Mouse (Mus musculus): ENCODE measurements at regions not wholly inside any gene's neighbourhood (a gene's known extent, or its start where the extent isn't known, plus 50 kb on each side); places are given as distances from the start of the nearest gene placed in this dataset.

DNA sequence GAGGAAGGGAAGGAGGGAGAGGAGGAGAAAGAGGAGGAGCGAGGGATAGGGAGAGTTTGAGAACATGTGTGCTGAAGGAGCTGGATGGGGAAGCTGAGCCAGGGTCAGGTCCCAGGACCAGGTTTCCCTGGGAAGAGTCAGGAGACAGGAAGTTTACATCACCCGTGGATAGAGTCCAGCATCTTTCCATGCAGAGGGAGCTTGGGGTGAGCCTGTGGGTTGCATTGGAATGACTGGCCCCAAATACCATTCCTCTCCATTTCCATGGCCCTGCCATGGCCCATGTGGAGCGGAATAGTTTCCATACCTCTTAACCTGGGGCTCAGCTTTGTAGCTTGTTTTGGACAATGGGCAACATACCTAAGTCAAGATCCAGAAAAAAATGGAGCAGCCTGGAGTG lies 474.8 kb downstream of the Rps24 start:
- no peak overlapping the region for H3K4me3 ChIP-seq (ENCODE audit: control insufficient read depth in 1 of 2, insufficient read depth in 1 of 2, low read depth in 1 of 2, low read length in 2 of 2)
- H3K9me3 ChIP-seq (ENCODE audit: control insufficient read depth, low read length), result no peaks in the 10 kb centered on the region
- no peak for ATAC-seq (ENCODE audit: insufficient number of reproducible peaks, insufficient read depth, low FRiP score, low read depth)
- H3K27me3 ChIP-seq (ENCODE audit: control insufficient read depth, insufficient read depth, low read length), result no peaks in the 10 kb centered on the region; the same call in 1 of the 2 replicates
- 80% methylated on average over 3 of the region's 3 CpGs for WGBS
- no peak overlapping the region for H3K9ac ChIP-seq (ENCODE audit: low read length)
- no peaks in the 10 kb centered on the region for H3K36me3 ChIP-seq (ENCODE audit: control insufficient read depth, insufficient read depth, low read length)
- H3K4me2 ChIP-seq (ENCODE audit: low read length), result no peak overlapping the region
- H3K4me1 ChIP-seq (ENCODE audit: control insufficient read depth in 2 of 2, insufficient read depth in 2 of 2, low read length in 2 of 2), result no peaks in the 10 kb centered on the region; a peak in 1 of 4 replicates
- H3K27ac ChIP-seq (replicated peaks in 1 of 2; ENCODE audit: control insufficient read depth in 1 of 2, insufficient read depth in 1 of 2, low read depth in 2 of 2, low read length in 2 of 2), result no peak overlapping the region

DNA sequence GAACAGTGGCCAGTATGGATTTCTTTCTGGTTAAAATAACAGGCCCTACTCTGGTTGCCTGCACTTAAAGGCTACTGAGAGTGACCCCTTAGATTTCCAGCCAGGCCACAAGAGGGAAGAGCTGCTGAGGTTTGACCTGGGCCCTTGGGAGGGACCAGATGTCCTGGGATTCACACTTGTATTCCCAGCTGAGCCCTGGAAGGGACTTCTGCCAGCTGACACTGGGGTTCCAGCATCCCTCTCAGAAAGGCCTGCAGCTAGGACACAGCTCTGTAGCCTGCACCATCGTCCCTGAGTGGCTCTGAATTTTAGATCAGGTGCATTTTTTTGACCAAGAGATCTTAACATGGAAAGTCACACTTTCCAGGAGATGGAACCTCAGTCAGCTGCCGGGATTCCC lies 482.7 kb downstream of the Rps24 start:
- H3K4me1 ChIP-seq (ENCODE audit: control insufficient read depth in 2 of 2, insufficient read depth in 2 of 2, low read length in 2 of 2), result no peaks in the 10 kb centered on the region
- H3K4me2 ChIP-seq (ENCODE audit: low read length), result no peak overlapping the region
- no peak overlapping the region for H3K4me3 ChIP-seq (ENCODE audit: control insufficient read depth in 1 of 2, insufficient read depth in 1 of 2, low read depth in 1 of 2, low read length in 2 of 2)
- H3K9ac ChIP-seq (ENCODE audit: low read length), result no peak overlapping the region
- no peak overlapping the region for H3K27ac ChIP-seq (replicated peaks in 1 of 2; ENCODE audit: control insufficient read depth in 1 of 2, insufficient read depth in 1 of 2, low read depth in 2 of 2, low read length in 2 of 2)
- no peaks in the 10 kb centered on the region for H3K36me3 ChIP-seq (ENCODE audit: control insufficient read depth, insufficient read depth, low read length)
- no peak for ATAC-seq (ENCODE audit: insufficient number of reproducible peaks, insufficient read depth, low FRiP score, low read depth)
- 69% methylated on average over 2 of the region's 2 CpGs for WGBS
- no peaks in the 10 kb centered on the region for H3K27me3 ChIP-seq (ENCODE audit: control insufficient read depth, insufficient read depth, low read length)
- no peaks in the 10 kb centered on the region for H3K9me3 ChIP-seq (ENCODE audit: control insufficient read depth, low read length)

DNA sequence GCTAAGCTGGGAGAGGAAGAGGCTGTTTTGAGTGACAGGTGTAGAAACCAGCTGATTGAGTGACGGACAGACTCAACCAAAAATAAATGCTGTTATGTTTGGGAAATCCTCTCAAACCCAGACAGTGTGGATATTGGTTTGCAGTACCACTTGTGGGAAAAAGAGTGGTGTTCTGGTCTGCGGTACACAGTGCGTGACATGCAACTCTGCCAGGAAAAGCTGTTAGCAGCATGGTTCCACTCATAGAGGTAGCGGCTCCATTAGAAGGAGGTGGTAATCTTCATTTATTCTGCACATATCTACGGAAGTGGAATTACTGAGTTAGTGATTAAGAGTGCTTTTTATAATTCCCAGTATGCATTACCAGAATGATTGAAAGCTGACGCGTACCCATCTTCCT lies 485.4 kb downstream of the Rps24 start:
- no peak for ATAC-seq (ENCODE audit: insufficient number of reproducible peaks, insufficient read depth, low FRiP score, low read depth)
- Histone ChIP-seq H3K27ac (replicated peaks in 1 of 2; ENCODE audit: control insufficient read depth in 1 of 2, insufficient read depth in 1 of 2, low read depth in 2 of 2, low read length in 2 of 2) (no peak overlapping the region), H3K9ac (ENCODE audit: low read length) (no peak overlapping the region), H3K4me2 (ENCODE audit: low read length) (no peak overlapping the region), H3K4me1 (ENCODE audit: control insufficient read depth in 2 of 2, insufficient read depth in 2 of 2, low read length in 2 of 2) (no peaks in the 10 kb centered on the region), H3K27me3 (ENCODE audit: control insufficient read depth, insufficient read depth, low read length) (no peaks in the 10 kb centered on the region), H3K9me3 (ENCODE audit: control insufficient read depth, low read length) (no peaks in the 10 kb centered on the region), H3K36me3 (ENCODE audit: control insufficient read depth, insufficient read depth, low read length) (no peaks in the 10 kb centered on the region), H3K4me3 (ENCODE audit: control insufficient read depth in 1 of 2, insufficient read depth in 1 of 2, low read depth in 1 of 2, low read length in 2 of 2) (no peak overlapping the region)
- 78% methylated on average over 7 of the region's 7 CpGs for WGBS

DNA sequence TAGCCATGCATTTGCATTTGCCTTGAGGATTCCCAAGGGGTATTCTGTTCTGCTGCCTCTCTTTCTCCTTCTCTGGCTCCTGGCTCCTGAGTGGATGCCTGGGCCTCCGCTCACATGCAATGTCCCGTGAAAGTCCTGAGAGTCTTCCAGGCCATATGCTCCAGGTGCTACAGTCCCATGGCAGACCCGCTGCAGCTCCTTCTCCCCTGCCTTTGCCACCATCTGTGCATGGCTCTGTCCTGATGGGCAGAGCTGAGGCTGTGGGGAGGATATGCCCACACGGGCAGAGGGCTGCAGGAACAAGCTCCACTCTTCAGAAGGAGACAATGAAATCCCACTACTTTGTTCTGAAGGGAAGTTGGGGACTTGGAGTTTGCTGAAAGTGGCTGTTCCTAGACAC lies 485.9 kb upstream of the Zmiz1 start:
- H3K4me2 ChIP-seq (ENCODE audit: low read length), result no peak overlapping the region
- no peaks in the 10 kb centered on the region for H3K4me1 ChIP-seq (ENCODE audit: control insufficient read depth in 2 of 2, insufficient read depth in 2 of 2, low read length in 2 of 2)
- WGBS, result 80% methylated on average over 4 of the region's 4 CpGs
- ATAC-seq (ENCODE audit: insufficient number of reproducible peaks, insufficient read depth, low FRiP score, low read depth), result no peak
- no peaks in the 10 kb centered on the region for H3K27me3 ChIP-seq (ENCODE audit: control insufficient read depth, insufficient read depth, low read length)
- H3K9me3 ChIP-seq (ENCODE audit: control insufficient read depth, low read length), result no peaks in the 10 kb centered on the region
- H3K9ac ChIP-seq (ENCODE audit: low read length), result no peak overlapping the region
- no peaks in the 10 kb centered on the region for H3K36me3 ChIP-seq (ENCODE audit: control insufficient read depth, insufficient read depth, low read length)
- H3K4me3 ChIP-seq (ENCODE audit: control insufficient read depth in 1 of 2, insufficient read depth in 1 of 2, low read depth in 1 of 2, low read length in 2 of 2), result no peak overlapping the region
- H3K27ac ChIP-seq (replicated peaks in 1 of 2; ENCODE audit: control insufficient read depth in 1 of 2, insufficient read depth in 1 of 2, low read depth in 2 of 2, low read length in 2 of 2), result no peak overlapping the region

DNA sequence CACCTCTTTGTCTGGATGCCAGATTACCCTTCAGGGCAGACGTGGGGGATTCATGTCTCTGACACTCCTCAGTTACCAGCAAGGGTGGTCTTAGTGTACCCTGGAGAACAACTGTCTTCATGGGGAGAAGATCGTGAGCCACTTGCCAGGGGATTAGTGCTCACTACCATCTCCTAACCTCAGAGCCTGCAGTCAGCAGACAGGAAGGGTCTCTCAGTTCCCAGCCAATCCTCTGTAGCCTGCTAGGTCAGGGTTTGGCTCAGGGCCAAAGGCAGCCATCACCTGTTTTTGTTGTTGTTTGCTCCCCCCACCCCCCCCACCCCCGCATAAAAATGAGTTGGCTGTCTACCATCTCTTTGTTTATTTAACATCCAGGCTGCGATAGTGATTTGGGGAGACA lies 485.4 kb upstream of the Zmiz1 start:
- no peak for ATAC-seq (ENCODE audit: insufficient number of reproducible peaks, insufficient read depth, low FRiP score, low read depth)
- Histone ChIP-seq H3K27me3 (ENCODE audit: control insufficient read depth, insufficient read depth, low read length) (no peaks in the 10 kb centered on the region), H3K9ac (ENCODE audit: low read length) (no peak overlapping the region), H3K36me3 (ENCODE audit: control insufficient read depth, insufficient read depth, low read length) (no peaks in the 10 kb centered on the region), H3K9me3 (ENCODE audit: control insufficient read depth, low read length) (no peaks in the 10 kb centered on the region), H3K27ac (replicated peaks in 1 of 2; ENCODE audit: control insufficient read depth in 1 of 2, insufficient read depth in 1 of 2, low read depth in 2 of 2, low read length in 2 of 2) (no peak overlapping the region), H3K4me2 (ENCODE audit: low read length) (no peak overlapping the region), H3K4me3 (ENCODE audit: control insufficient read depth in 1 of 2, insufficient read depth in 1 of 2, low read depth in 1 of 2, low read length in 2 of 2) (no peak overlapping the region), H3K4me1 (ENCODE audit: control insufficient read depth in 2 of 2, insufficient read depth in 2 of 2, low read length in 2 of 2) (no peaks in the 10 kb centered on the region)
- WGBS, result 52% methylated on average over 4 of the region's 4 CpGs

DNA sequence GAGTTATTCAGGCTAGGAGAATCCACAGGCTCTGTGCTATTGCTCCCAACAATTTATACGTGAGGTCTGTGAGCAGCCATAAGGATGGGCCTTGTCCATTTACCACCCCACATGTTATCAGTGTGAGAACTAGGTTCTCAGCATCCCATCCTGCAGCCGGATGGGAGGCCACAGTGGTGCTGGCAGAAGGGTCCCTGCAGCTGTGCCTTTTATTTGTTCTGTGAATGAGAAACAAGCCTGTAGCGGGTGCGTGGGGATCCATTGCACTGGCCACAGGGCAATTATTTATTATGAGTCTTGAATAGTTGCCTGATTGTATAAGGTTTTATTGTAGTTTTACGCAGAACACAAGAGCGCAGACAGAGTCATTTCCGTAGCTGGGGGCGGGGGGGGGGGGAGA lies 476.5 kb upstream of the Zmiz1 start:
- no peaks in the 10 kb centered on the region for H3K27me3 ChIP-seq (ENCODE audit: control insufficient read depth, insufficient read depth, low read length)
- no peaks in the 10 kb centered on the region for H3K9me3 ChIP-seq (ENCODE audit: control insufficient read depth, low read length)
- H3K27ac ChIP-seq (replicated peaks in 1 of 2; ENCODE audit: control insufficient read depth in 1 of 2, insufficient read depth in 1 of 2, low read depth in 2 of 2, low read length in 2 of 2), result no peak overlapping the region
- no peak overlapping the region for H3K4me2 ChIP-seq (ENCODE audit: low read length)
- no peaks in the 10 kb centered on the region for H3K36me3 ChIP-seq (ENCODE audit: control insufficient read depth, insufficient read depth, low read length)
- no peak overlapping the region for H3K4me3 ChIP-seq (ENCODE audit: control insufficient read depth in 1 of 2, insufficient read depth in 1 of 2, low read depth in 1 of 2, low read length in 2 of 2)
- no peak overlapping the region for H3K9ac ChIP-seq (ENCODE audit: low read length)
- WGBS, result 86% methylated on average over 8 of the region's 8 CpGs
- no peaks in the 10 kb centered on the region for H3K4me1 ChIP-seq (ENCODE audit: control insufficient read depth in 2 of 2, insufficient read depth in 2 of 2, low read length in 2 of 2)
- no peak for ATAC-seq (ENCODE audit: insufficient number of reproducible peaks, insufficient read depth, low FRiP score, low read depth)

DNA sequence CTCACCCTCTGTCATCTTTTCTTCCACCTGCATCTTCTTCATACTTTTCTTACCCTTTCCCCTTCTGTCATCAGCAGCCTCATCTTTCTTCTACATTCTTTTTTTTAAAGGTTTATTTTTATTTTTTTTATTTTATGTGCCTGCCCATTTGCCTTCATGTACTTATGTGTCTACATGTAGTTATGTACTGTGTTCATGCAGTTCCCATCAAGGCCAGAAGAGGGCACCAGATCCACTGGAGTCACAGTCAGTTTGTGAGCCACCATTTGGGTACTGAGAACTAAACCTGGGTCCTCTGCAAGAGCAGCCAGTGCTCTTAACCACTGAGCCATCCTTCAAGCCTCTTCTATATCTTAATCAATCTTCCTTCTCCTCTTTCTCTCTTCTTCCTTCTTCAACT lies 475.7 kb upstream of the Zmiz1 start:
- Histone ChIP-seq H3K9ac (ENCODE audit: low read length) (no peak overlapping the region), H3K4me3 (ENCODE audit: control insufficient read depth in 1 of 2, insufficient read depth in 1 of 2, low read depth in 1 of 2, low read length in 2 of 2) (no peak overlapping the region), H3K4me1 (ENCODE audit: control insufficient read depth in 2 of 2, insufficient read depth in 2 of 2, low read length in 2 of 2) (no peaks in the 10 kb centered on the region), H3K27me3 (ENCODE audit: control insufficient read depth, insufficient read depth, low read length) (no peaks in the 10 kb centered on the region), H3K9me3 (ENCODE audit: control insufficient read depth, low read length) (no peaks in the 10 kb centered on the region), H3K4me2 (ENCODE audit: low read length) (no peak overlapping the region), H3K27ac (replicated peaks in 1 of 2; ENCODE audit: control insufficient read depth in 1 of 2, insufficient read depth in 1 of 2, low read depth in 2 of 2, low read length in 2 of 2) (no peak overlapping the region), H3K36me3 (ENCODE audit: control insufficient read depth, insufficient read depth, low read length) (no peaks in the 10 kb centered on the region)
- ATAC-seq (ENCODE audit: insufficient number of reproducible peaks, insufficient read depth, low FRiP score, low read depth), result no peak

DNA sequence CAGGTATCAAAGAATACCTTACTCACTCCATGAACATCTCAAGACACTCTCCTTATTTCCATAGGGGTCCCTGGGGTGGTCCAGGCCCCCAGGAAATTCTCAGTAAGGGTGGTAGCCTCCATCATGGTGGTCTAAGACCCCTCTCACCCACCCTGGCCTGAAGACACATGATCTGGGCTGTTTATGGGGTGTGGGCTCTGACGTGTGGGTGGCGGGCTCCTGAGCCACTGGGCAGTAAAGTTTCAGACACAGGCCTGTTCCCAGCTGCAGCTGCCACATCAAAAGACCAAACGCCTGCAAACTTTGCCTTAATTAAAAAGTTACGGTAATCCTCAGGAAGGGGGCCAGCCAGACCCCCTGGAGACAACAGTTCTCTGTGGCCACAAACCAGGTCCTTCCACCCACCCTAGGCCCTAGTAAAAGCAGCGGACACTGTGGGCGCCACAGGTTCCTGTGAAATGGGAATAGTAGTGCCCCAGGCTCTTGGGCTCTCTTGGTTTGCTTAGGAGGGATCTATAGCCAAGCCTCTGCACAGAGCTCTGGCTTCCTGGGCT lies 473.1 kb upstream of the Zmiz1 start:
- H3K27ac ChIP-seq (replicated peaks in 1 of 2; ENCODE audit: control insufficient read depth in 1 of 2, insufficient read depth in 1 of 2, low read depth in 2 of 2, low read length in 2 of 2), result no peak overlapping the region
- no peaks in the 10 kb centered on the region for H3K9me3 ChIP-seq (ENCODE audit: control insufficient read depth, low read length)
- H3K36me3 ChIP-seq (ENCODE audit: control insufficient read depth, insufficient read depth, low read length), result no peaks in the 10 kb centered on the region
- no peak overlapping the region for H3K9ac ChIP-seq (ENCODE audit: low read length)
- H3K4me1 ChIP-seq (ENCODE audit: control insufficient read depth in 2 of 2, insufficient read depth in 2 of 2, low read length in 2 of 2), result no peaks in the 10 kb centered on the region
- no peak for ATAC-seq (ENCODE audit: insufficient number of reproducible peaks, insufficient read depth, low FRiP score, low read depth)
- no peaks in the 10 kb centered on the region for H3K27me3 ChIP-seq (ENCODE audit: control insufficient read depth, insufficient read depth, low read length)
- 74% methylated on average over 6 of the region's 6 CpGs for WGBS
- H3K4me2 ChIP-seq (ENCODE audit: low read length), result no peak overlapping the region
- H3K4me3 ChIP-seq (ENCODE audit: control insufficient read depth in 1 of 2, insufficient read depth in 1 of 2, low read depth in 1 of 2, low read length in 2 of 2), result no peak overlapping the region
